Mouse (Mus musculus) gastrocnemius, postnatal 4 days (tissue): ENCODE data around the gene Scfd2. TPM values are rescaled to one million over a fixed set of nuclear protein-coding genes. Genes with fewer than 3 reads are reported as not detected.

Experiments used
- DNase-seq, 2 experiments: peaks; one replicate each; pipeline ENCODE4 v3.0.0; 2021 to 2022; ENCODE audit warnings: low spot score in 2 of 2, mixed read lengths in 2 of 2
- total RNA-seq, 2 experiments: library from RNA; stranded (reverse); gene quantifications; 2 replicates each; pipeline ENCODE4 v1.2.3; 2021

The Scfd2 gene
- total RNA-seq, 2 experiments from 2014 or later: 14.2 to 14.3 TPM

DNA sequence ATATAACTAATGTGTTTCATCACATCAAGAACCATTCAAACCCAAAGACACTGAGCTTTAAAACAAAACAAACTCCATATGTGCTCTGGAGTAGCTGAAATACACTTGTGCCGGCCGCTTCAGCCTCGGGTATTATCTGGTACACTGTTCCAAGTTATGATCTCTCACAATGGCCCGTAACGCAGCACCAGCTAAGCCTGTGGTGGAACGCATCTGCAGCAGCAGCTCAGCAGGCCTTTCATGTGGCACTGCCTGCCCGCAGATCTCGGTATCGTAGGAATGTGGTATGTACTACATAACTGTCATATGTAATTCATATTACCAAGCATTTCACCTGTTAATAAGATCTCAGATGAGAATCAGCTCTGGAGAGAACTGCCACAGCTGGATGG, 164.9 kb downstream of the Scfd2 start:
- DNase-seq: no peak

DNA sequence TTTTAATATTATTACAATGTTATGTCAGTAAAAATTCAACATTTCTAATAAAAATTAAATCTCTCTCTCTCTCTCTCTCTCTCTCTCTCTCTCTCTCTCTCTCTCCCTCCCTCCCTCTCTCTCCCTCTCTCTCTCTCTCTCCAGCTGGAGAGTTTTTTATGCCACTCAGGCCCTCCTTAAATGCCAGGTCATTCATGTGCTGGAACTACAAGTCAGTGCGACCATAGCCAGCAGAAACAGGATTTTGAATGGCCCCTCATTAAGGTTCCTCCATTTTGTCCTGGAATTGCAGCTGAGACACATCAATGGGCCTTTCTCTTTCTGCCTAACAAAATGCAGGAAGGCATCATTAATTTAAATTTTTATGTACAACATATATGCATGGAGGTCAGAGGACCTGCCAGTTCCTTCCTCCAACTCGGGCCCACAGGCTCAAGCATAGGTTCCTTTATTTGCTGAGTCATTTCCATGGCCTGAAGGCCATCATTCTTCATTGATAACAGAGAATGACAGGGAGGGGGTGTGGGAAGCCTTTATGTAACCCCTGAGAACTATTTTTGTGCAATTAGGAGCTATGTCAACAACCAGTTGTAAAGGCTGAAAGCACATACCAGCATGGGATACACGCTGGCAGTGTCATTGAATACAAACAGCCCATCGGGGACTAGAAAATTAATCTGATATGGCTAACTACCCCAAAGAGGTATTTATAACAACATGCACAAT, 165.4 kb downstream of the Scfd2 start:
- no peak for DNase-seq

DNA sequence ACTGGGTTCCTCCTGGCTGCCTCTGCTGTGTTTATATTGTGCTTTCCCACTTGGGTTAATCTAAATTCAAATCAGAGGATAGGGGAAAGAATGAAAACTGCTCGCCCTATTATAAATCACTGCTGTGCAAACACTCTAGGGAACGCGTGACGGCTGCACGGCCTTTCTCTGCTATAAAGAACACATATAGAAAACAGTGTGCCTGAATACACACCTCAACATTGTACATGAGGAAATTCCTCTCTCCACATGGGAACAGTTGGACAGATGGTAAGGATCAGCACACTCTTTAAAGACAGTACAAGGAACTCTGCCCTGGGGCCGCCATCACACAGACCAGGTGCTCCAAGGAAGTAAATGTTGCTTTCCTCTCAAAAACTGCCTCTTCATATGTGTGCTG, 166.2 kb downstream of the Scfd2 start:
- no peak for DNase-seq

- no peak for DNase-seq
Observed at GRCm38 (mm10) chr5:74363296-74363695, 168.3 kb downstream of the Scfd2 start.

- DNase-seq: no peak
Observed at GRCm38 (mm10) chr5:74361531-74361930, 170.0 kb downstream of the Scfd2 start.

DNA sequence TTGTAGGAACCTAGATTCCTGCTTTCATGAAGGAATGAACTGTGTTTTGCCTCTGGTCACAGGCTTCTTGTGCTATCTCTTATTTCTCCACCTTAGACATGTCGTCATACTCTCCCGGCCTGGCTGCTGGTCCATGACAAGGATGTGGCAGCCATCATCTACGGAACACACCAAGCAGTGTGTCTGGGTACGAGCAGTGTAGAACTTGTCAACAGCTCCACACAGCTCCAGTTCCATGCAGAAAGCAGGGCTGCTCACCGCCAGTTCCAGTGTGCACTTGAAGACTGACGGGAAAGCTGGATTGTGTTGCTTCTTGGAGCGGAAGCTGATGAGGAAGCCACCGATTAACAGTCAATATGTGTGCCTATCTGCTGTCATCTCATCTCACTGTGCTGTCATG, 173.5 kb downstream of the Scfd2 start:
- DNase-seq: no peak

DNA sequence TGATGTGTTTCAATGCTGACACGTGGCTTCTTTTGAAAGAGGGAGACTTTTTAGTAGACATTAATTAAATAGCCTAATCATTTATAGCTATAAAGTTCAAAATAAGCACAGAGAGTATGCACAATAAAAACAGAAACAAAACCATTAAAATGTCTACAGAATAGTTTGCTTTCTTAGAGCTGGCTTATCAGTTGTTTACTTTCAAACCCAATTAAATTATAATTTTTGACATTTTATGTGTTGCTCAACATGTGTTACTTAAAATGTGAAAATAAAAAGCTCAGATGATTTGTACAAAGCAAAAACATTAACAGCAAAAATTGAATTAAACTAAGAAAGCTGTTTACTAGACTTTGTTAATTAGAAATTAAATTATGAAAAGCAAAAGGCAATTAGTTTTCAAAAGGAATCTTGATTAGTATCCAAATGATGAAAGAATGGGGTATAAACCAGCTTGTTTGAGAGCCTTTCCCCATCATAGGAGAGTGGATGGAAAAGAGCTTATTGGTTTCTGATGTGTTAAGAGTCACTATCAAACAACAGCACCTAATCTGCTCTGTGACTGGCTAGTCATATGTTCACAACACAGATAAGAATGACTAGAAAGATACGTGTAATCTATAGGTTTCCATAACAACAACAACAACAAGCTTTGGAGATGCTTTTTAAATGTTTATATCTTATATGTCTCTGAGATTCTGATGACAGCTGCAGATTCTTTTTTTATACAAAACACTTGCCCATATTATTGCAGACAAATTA, 176.0 kb downstream of the Scfd2 start:
- DNase-seq: no peak

DNA sequence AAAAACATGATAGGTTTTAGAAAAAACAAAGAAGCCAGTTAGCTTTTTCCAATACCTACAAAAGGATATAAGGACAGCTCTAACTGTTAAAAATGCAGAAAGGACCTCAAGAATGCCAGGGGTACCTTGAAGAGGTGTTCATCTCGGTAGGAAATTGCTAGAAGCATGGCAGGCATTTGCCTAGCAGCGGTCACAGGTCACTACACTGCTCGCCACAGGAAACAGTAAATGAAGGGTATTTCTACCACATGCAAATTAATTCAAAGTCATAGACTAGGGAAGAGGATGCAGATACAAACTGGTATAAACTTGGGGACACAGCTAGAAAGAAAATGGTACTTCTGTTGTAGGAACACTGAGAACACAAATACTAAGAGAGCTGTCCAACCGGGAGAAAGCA, 180.7 kb downstream of the Scfd2 start:
- DNase-seq: no peak

GRCm38 (mm10) chr5:74348079-74348870, 183.3 kb downstream of the Scfd2 start:
- DNase-seq: no peak

DNA sequence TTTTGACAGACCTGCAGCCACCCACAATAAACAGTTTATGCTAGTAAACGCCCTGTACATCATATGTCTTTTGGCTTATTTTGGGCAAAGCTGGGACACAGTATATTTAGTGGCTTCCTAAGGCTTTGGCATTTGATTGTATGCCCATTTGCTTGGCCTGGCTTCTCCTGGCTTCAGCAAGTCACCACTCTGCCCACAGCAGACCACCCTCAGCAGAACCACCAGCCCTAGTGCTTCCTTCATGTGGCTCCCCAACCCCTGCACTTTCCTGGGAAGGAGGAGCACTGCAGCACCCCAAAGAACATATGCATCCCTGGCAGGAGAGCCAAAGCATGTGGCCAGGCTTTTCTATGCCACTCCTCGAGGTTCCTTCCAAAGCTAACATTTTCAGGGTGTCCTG, 188.5 kb downstream of the Scfd2 start:
- DNase-seq: no peak

- DNase-seq: no peak
Observed at GRCm38 (mm10) chr5:74342557-74342956, 189.0 kb downstream of the Scfd2 start.

DNA sequence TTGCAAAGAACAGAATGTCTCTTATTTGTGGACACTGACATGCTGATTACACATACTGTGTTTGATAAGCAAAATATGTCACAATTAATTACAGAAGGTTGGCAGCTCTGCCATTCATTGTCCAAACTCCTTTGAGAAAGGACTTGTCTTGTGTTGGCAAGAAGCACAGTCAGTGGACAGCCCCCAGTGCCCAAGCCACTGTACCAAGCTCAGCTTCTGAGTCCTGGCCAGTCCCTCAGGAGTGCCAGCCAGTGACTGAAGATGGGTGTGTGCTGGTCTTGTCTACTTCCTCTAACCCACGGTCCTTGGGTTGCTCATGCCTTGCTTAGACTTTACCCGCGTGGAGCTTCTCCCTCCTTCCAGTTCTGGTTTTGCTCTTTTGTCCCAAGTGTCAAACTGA, 194.1 kb downstream of the Scfd2 start:
- no peak for DNase-seq

- no peak for DNase-seq
Observed at GRCm38 (mm10) chr5:74336780-74337179, 194.8 kb downstream of the Scfd2 start.

- no peak for DNase-seq
Observed at GRCm38 (mm10) chr5:74333258-74333657, 198.3 kb downstream of the Scfd2 start.

- no peak for DNase-seq
Observed at GRCm38 (mm10) chr5:74326228-74326627, 205.3 kb downstream of the Scfd2 start.

GRCm38 (mm10) chr5:74321010-74321746, 210.4 kb downstream of the Scfd2 start:
- no peak for DNase-seq

GRCm38 (mm10) chr5:74319551-74319950, 212.0 kb downstream of the Scfd2 start:
- no peak for DNase-seq

DNA sequence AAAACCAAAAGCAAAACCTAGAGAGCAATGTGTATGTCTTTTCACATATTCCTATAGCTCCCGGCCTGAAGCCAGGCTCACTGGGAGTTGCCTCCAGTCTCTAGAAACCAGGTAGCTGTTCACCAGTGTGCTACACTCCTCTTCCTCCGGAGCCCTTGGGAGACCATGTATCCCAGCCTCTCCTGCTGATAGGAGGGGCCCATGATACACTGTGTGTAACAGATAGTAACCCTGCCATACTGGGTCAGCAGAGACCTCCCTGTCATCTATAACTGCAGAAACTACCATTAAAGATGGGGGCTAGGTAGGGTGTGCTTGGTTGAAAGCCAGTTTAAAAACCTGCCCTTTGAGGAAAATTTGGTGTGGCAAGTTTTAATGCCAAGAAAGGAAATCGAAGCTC, 214.4 kb downstream of the Scfd2 start:
- DNase-seq: no peak

- no peak for DNase-seq
Observed at GRCm38 (mm10) chr5:74316333-74316945, 215.1 kb downstream of the Scfd2 start.

GRCm38 (mm10) chr5:74315471-74316245, 215.9 kb downstream of the Scfd2 start:
- DNase-seq: no peak
